Mouse (Mus musculus) heart, embryonic 15.5 days (tissue): ENCODE measurements at regions not wholly inside any gene's neighbourhood (a gene's known extent, or its start where the extent isn't known, plus 50 kb on each side); places are given as distances from the start of the nearest gene placed in this dataset.

ENCODE experiments used
- ATAC-seq: fragments of 200-750 bp; cut with Nextera tagmentation; replicated peaks from 2 replicates; pipeline ENCODE4 v1.8.0; 2017; ENCODE audit warnings: low read depth, moderate TSS enrichment; ENCODE audit not compliant: insufficient number of reproducible peaks, insufficient read depth, low FRiP score
- H3K27ac ChIP-seq: fragments of 300-500 bp; sonication (generic); 2 replicates; pipeline ENCODE4 v1.5.1; 2015; ENCODE audit warnings: mild to moderate bottlenecking, inconsistent platforms
- H3K27me3 ChIP-seq: fragments of 300-500 bp; sonication (generic); 2 replicates; pipeline ENCODE4 v1.6.1; 2015; ENCODE audit warnings: inconsistent platforms
- H3K36me3 ChIP-seq: fragments of 300-500 bp; sonication (generic); 2 replicates; pipeline ENCODE4 v1.6.1; 2015; ENCODE audit warnings: mild to moderate bottlenecking, inconsistent platforms
- H3K4me1 ChIP-seq: fragments of 300-500 bp; sonication (generic); replicated peaks from 2 replicates; pipeline ENCODE4 v1.6.1; 2015; ENCODE audit warnings: inconsistent platforms
- H3K4me2 ChIP-seq: fragments of 300-500 bp; sonication (generic); 2 replicates; pipeline ENCODE4 v1.6.1; 2015; ENCODE audit warnings: inconsistent platforms, mild to moderate bottlenecking, moderate library complexity
- H3K4me3 ChIP-seq: fragments of 300-500 bp; sonication (generic); 2 replicates; pipeline ENCODE4 v1.5.1; 2015; ENCODE audit warnings: mild to moderate bottlenecking, inconsistent platforms
- H3K9ac ChIP-seq: fragments of 300-500 bp; sonication (generic); 2 replicates; pipeline ENCODE4 v1.6.1; 2015; ENCODE audit warnings: mild to moderate bottlenecking, inconsistent platforms
- H3K9me3 ChIP-seq: fragments of 300-500 bp; sonication (generic); replicated peaks from 2 replicates; pipeline ENCODE4 v1.6.1; 2016; ENCODE audit warnings: inconsistent platforms
- WGBS: fragments of 180-500 bp; shearing (Covaris S2); methylation state at CpG from one replicate; pipeline ENCODE4 v1.1.7; 2015; ENCODE audit warnings: mixed read lengths; 5-methylcytosine and 5-hydroxymethylcytosine counted together

DNA sequence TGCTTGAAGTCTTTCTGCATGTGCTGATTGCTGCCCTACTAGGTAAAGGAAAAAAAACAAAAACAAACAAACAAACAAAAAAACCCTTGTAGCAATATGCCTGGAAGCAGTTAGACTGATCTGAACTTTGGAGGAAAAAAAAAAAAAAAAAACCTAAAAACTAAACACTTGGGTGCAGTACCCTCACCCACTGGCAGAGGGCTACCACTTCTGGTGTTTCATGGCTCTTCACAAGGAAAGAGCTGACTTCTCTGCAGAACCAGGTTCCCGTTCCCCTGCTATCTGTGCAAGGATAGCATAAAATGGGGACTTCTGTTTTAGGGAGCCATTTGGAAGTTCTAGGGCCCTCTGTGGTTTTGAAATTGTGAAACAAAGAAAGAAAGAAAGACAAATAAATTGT, 52.2 kb upstream of the Otud4 start:
- H3K27me3 ChIP-seq, result no peaks in the 10 kb centered on the region
- no peak overlapping the region for H3K4me2 ChIP-seq
- WGBS, result 0% methylated on average over 1 of the region's 1 CpGs
- H3K36me3 ChIP-seq, result no peaks in the 10 kb centered on the region
- ATAC-seq, result no peak
- H3K4me1 ChIP-seq, result peaks cover 2% of the 10 kb centered on the region; the same call in 1 of the 2 replicates
- no peak overlapping the region for H3K9ac ChIP-seq
- H3K27ac ChIP-seq, result no peak overlapping the region
- no peak overlapping the region for H3K4me3 ChIP-seq
- no peaks in the 10 kb centered on the region for H3K9me3 ChIP-seq

DNA sequence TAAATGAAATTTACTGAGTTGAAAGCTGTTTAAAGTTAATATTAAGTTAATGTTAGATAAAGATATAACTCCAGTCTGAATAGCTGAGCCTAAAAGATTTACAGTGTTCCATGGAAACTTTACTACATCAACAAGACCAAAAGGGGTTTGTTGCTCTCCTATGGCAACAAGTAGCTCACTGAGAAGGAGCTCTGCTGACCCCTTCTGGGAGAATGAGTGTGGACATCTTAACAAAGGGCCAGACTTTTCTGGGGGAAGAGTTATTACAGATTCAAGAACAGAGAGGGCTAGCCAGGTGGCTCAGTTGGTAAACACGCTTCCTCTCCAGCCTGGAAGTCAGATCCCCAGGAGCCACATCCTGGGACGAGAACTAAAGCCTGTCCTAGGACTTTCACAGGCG, 54.5 kb upstream of the Otud4 start:
- ATAC-seq, result no peak
- 34% methylated on average over 3 of the region's 3 CpGs for WGBS

DNA sequence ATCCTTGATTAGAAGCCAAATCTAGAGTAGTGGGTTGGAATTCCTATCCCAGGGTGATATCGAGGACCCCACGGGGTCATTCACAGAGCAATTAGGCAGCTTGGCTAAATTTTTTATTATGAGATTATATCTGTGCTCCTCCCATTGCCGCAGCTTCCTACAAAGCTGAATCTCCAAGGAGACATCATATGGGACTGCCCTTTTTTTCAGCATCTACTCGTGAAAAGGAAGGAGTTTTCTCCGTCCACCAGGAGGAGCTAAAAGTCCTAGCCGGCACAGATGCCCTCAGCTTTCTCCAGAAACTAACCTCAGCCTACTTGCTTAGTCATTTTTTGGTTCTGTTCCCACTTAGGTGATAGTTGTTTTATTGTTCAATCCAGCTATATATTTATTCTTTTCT, 56.1 kb upstream of the Otud4 start:
- Histone ChIP-seq H3K27me3 (no peaks in the 10 kb centered on the region), H3K4me1 (peaks cover 2% of the 10 kb centered on the region; the same call in 1 of the 2 replicates), H3K36me3 (no peaks in the 10 kb centered on the region), H3K9me3 (no peaks in the 10 kb centered on the region), H3K4me2 (no peak overlapping the region), H3K27ac (no peak overlapping the region), H3K4me3 (no peak overlapping the region), H3K9ac (no peak overlapping the region)
- no peak for ATAC-seq
- WGBS, result 15% methylated on average over 6 of the region's 6 CpGs

More for the DNA sequence above, 54.5 kb upstream of the Otud4 start:
- H3K4me1 ChIP-seq, result peaks cover 2% of the 10 kb centered on the region; the same call in 1 of the 2 replicates
- H3K4me2 ChIP-seq, result no peak overlapping the region
- no peak overlapping the region for H3K27ac ChIP-seq
- no peak overlapping the region for H3K9ac ChIP-seq
- H3K36me3 ChIP-seq, result no peaks in the 10 kb centered on the region
- no peaks in the 10 kb centered on the region for H3K9me3 ChIP-seq
- H3K4me3 ChIP-seq, result no peak overlapping the region
- H3K27me3 ChIP-seq, result no peaks in the 10 kb centered on the region

DNA sequence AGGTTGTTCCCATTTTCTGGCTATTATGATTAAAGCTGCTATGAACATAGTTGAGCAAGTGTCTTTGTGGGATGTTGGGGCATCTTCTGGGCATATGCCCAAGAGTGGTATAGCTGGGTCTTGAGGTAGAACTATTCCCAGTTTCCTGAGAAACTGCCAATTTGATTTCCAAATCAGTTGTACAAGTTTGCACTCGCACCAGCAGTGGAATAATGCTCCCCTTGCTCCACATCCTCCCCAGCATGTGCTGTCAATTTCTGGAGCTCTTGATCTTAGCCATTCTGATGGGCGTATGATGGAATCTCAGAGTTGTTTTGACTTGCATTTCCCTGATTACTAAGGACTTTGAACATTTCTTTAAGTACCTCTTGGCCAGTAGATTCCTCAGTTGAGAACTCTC, 57.2 kb upstream of the Otud4 start:
- Histone ChIP-seq H3K27me3 (no peaks in the 10 kb centered on the region), H3K4me1 (peaks cover 2% of the 10 kb centered on the region; the same call in 1 of the 2 replicates), H3K9me3 (no peaks in the 10 kb centered on the region), H3K4me2 (no peak overlapping the region), H3K36me3 (no peaks in the 10 kb centered on the region), H3K4me3 (no peak overlapping the region), H3K27ac (no peak overlapping the region), H3K9ac (no peak overlapping the region)
- no peak for ATAC-seq
- 85% methylated on average over 2 of the region's 2 CpGs for WGBS

DNA sequence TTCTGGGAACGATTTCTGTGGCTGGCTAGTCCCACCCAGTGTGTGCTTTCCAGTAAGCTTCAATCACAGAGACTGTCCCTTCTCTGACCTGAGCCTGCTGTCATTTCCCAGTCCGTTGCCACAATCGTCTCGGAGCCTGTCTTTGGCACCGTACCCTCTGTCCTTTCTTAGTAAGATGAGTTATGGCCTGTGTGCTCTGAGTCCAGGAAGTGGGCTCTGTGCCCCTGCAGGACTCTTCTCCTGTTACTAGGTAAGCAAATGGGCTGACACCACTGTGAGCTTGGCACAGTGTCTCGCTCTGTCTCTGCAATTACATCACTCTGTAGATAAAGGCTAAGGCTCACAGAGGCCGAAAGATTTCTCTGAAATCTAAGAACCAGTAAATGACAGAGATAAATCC, 63.3 kb upstream of the Otud4 start:
- 38% methylated on average over 7 of the region's 7 CpGs for WGBS
- H3K27ac ChIP-seq, result no peak overlapping the region; the same call in 1 of the 2 replicates
- H3K27me3 ChIP-seq, result no peaks in the 10 kb centered on the region
- H3K4me3 ChIP-seq, result no peak overlapping the region
- no peaks in the 10 kb centered on the region for H3K36me3 ChIP-seq
- H3K9ac ChIP-seq, result no peak overlapping the region
- H3K4me1 ChIP-seq, result peaks cover 10% of the 10 kb centered on the region
- ATAC-seq, result no peak
- H3K9me3 ChIP-seq, result no peaks in the 10 kb centered on the region
- H3K4me2 ChIP-seq, result no peak overlapping the region

DNA sequence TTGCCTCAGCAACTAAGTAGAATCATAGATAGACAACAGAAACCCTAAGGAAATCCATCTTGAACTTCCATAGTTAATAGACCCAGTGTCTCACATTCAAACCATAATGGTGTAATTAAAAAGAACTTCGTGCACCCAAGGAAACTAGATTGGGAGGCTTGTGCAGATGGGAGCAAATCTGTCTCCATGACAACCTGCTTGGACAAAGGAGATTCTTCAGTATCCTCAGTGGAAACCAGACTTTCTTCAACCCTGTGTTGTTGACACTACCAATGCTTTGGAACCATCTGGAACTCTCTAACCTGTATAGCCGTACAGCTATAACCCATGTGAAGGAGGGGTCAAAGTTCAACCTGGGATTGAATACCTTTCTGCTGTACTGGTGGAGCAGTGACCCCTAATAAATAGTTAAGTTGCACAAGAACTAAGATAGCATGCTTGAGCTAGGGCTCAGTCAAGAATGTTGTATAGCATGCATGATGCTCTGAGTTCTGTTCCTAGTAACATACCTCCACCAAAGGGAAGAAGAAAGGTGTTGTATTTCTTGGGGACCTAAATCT, 64.2 kb upstream of the Otud4 start:
- peaks cover 10% of the 10 kb centered on the region for H3K4me1 ChIP-seq
- no peak overlapping the region for H3K9ac ChIP-seq
- H3K36me3 ChIP-seq, result no peaks in the 10 kb centered on the region
- no peaks in the 10 kb centered on the region for H3K9me3 ChIP-seq
- H3K27me3 ChIP-seq, result no peaks in the 10 kb centered on the region
- WGBS, result 80% methylated on average over 2 of the region's 2 CpGs
- no peak for ATAC-seq
- H3K4me2 ChIP-seq, result no peak overlapping the region
- H3K4me3 ChIP-seq, result no peak overlapping the region
- no peak overlapping the region for H3K27ac ChIP-seq

DNA sequence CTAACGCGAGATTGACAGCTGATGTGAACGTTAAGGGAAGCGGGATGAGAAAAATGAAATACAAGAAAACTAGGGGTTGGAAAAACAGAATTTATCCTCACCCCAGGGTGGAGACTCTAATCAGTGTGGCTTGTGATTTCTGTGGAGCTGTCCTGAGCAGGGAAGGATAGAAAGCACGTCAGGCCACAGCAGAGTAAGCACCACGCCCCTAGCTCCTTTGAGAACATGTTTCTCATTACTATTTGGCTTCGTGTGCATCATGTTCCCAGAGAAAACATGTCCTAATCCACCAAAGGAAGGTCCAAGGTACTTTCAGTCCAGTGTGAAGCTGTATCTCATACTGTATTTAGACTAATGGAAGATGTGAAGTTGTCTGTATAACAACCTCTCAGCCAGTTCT, 65.9 kb upstream of the Otud4 start:
- Histone ChIP-seq H3K9ac (no peak overlapping the region), H3K36me3 (no peaks in the 10 kb centered on the region), H3K4me2 (no peak overlapping the region), H3K27ac (no peak overlapping the region), H3K4me3 (no peak overlapping the region), H3K9me3 (no peaks in the 10 kb centered on the region), H3K4me1 (peaks cover 10% of the 10 kb centered on the region), H3K27me3 (no peaks in the 10 kb centered on the region)
- no peak for ATAC-seq
- 81% methylated on average over 7 of the region's 7 CpGs for WGBS

DNA sequence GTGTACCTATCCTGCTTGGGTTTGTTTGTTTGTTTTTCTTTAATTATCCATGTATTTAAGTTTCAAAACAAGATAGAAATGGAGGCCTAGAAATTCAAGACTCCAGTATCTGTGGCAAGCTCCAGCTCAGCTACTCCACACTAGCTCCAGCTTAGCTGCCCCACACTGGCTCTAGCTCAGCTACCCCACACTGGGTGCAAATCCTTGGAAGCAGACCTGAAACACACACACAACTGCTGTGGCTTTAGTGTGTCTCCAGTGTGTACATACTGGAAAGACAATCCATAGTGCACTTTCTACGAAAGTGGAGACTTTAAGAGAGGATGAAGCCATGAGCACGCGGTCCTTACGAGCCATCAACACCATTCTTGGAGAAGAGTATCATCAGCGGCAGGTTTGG, 66.9 kb upstream of the Otud4 start:
- no peak for ATAC-seq
- no peak overlapping the region for H3K4me2 ChIP-seq
- no peaks in the 10 kb centered on the region for H3K36me3 ChIP-seq
- no peak overlapping the region for H3K4me3 ChIP-seq
- H3K27ac ChIP-seq, result no peak overlapping the region
- 87% methylated on average over 5 of the region's 5 CpGs for WGBS
- H3K9ac ChIP-seq, result no peak overlapping the region
- H3K27me3 ChIP-seq, result no peaks in the 10 kb centered on the region
- H3K4me1 ChIP-seq, result peaks cover 10% of the 10 kb centered on the region
- H3K9me3 ChIP-seq, result no peaks in the 10 kb centered on the region

DNA sequence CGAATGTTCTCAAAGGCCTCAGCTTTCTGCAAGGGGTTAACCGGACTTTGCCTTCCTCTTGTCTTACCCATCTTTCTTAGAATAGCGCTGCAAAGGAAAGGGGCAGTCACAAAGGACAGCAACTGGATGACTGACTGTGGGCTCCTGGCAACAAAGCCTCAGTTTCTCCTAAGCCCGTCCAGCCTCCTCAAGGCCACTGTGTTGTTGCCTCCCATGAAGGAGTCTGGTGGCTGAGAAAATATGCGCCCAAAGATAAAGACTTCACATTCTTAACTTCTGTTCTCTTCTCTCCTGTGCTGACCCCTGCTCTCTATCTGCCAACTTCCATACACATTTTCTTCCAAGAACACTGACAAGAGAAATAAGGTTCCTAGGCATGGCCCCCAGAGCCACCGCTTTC, 76.3 kb upstream of the Otud4 start:
- Histone ChIP-seq H3K27ac (peak overlapping the region; percentile 93), H3K36me3 (no peaks in the 10 kb centered on the region)
- 76% methylated on average over 6 of the region's 6 CpGs for WGBS

DNA sequence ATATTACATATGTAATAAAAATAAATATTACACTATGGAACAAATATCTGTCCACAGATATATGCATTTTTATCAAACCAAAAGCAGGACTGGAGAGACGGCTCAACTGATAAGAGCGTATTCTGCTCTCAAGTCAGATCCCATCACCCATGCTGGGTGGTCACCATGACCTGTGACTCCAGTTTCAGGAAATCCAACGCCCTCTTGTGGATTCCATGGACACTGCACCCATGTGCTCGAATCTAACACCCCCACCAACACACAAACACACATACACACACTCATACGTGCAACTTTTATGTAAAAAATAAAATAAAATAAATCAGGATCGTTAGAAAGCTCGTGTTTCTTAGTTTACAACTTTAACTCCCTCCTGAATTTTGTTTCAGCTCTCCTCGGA, 76.7 kb upstream of the Otud4 start:
- Histone ChIP-seq H3K9me3 (no peaks in the 10 kb centered on the region), H3K4me2 (no peak overlapping the region), H3K4me1 (peaks cover 16% of the 10 kb centered on the region), H3K36me3 (no peaks in the 10 kb centered on the region), H3K4me3 (no peak overlapping the region), H3K27ac (peak overlapping the region; percentile 93), H3K9ac (no peak overlapping the region), H3K27me3 (no peaks in the 10 kb centered on the region)
- ATAC-seq, result no peak
- 66% methylated on average over 8 of the region's 8 CpGs for WGBS

More for the DNA sequence above, 76.3 kb upstream of the Otud4 start:
- no peak for ATAC-seq
- Histone ChIP-seq H3K4me3 (no peak overlapping the region), H3K9ac (no peak overlapping the region), H3K4me2 (no peak overlapping the region), H3K4me1 (peaks cover 16% of the 10 kb centered on the region), H3K27me3 (no peaks in the 10 kb centered on the region), H3K9me3 (no peaks in the 10 kb centered on the region)

DNA sequence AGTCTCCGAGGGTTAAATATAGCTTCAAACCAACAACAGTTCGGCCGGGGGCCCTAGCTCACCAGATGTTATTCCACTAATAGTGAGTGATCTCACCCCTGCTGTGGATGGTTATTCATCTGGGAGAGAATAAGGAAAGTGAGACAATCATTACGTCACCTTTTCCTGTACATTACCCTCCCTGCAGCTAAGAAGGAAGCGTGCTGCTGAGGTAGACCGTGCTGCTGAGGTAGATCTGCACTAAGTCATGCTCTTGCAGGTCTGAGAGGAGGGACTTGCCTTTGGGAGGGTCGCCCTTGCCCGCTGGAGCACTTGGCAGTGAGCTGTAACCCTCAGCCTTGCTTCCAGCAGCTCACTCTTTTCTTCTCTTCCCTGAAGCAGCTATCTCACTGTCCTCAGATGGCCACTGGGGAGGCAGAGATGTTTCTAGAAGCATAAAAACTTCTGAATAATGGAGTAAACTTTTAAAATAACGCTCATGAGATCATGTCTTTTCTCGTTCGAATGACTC, 77.3 kb upstream of the Otud4 start:
- no peaks in the 10 kb centered on the region for H3K9me3 ChIP-seq
- peak overlapping the region; percentile 20; the same call in 1 of the 2 replicates for H3K9ac ChIP-seq
- peak overlapping the region; percentile 51 for H3K4me2 ChIP-seq
- no peaks in the 10 kb centered on the region for H3K27me3 ChIP-seq
- peak; percentile 90 for ATAC-seq
- 25% methylated on average over 11 of the region's 11 CpGs for WGBS
- H3K27ac ChIP-seq, result peak overlapping the region; percentile 93
- H3K4me1 ChIP-seq, result peaks cover 16% of the 10 kb centered on the region
- peak overlapping the region; percentile 19; the same call in 1 of the 2 replicates for H3K4me3 ChIP-seq
- H3K36me3 ChIP-seq, result no peaks in the 10 kb centered on the region
